Mouse (Mus musculus): ENCODE data around the gene Ppp1r12c. TPM values are rescaled to one million over a fixed set of nuclear protein-coding genes. Genes with fewer than 3 reads are reported as not detected.
"Not testable (repeated sequence)": the region's sequence is repeated elsewhere in the genome, so short reads cannot be mapped to it uniquely, and the experiment has no call there.

The Ppp1r12c gene
- total RNA-seq (2015; ENCODE audit: low replicate concordance) (73.9 and 133 TPM in 2 replicates), total RNA-seq (2017; ENCODE audit: low replicate concordance) (123 and 130 TPM in 2 replicates)

GRCm38 (mm10) chr7:4501558-4502397, at the start of gene Ppp1r12c:
Ppp1r12c (minus strand) TSS chr7:4501680.
- ATAC-seq (replicated peaks; ENCODE audit: low FRiP score, poor library complexity, severe bottlenecking): peak; percentile 91

- ATAC-seq (replicated peaks; ENCODE audit: low FRiP score, poor library complexity, severe bottlenecking): no peak
These were observed 45.8 kb upstream of the Ppp1r12c start, which contains the start of gene Syt5 for GRCm38 (mm10) chr7:4547221-4547641. Syt5 (minus strand) TSS chr7:4547541.

GRCm38 (mm10) chr7:4546591-4547131, 45.2 kb upstream of the Ppp1r12c start:
- no peak for ATAC-seq (replicated peaks; ENCODE audit: low FRiP score, poor library complexity, severe bottlenecking)

GRCm38 (mm10) chr7:4546050-4546449, 44.6 kb upstream of the Ppp1r12c start:
- ATAC-seq (replicated peaks; ENCODE audit: low FRiP score, poor library complexity, severe bottlenecking): no peak

GRCm38 (mm10) chr7:4542013-4542412, 40.5 kb upstream of the Ppp1r12c start:
- ATAC-seq (replicated peaks; ENCODE audit: low FRiP score, poor library complexity, severe bottlenecking): no peak

DNA sequence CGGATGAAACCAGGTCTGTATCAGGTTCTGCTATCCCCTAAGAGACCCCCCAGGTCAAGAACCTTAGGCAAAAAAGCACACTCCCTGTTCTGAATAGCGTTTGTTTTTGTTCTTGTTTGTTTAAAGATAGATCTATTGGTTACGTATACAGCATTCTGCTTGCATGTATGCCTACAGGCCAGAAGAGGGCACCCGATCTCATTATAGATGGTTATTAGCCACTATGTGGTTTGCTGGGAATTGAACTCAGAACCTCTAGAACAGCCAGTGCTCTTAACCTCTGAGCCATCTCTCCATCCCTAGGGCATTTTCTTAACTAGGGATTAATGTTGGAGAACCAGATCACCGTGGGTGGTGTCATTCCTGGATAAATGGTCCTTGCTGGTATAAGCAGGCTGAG, 39.9 kb upstream of the Ppp1r12c start:
- no peak for ATAC-seq (replicated peaks; ENCODE audit: low FRiP score, poor library complexity, severe bottlenecking)

DNA sequence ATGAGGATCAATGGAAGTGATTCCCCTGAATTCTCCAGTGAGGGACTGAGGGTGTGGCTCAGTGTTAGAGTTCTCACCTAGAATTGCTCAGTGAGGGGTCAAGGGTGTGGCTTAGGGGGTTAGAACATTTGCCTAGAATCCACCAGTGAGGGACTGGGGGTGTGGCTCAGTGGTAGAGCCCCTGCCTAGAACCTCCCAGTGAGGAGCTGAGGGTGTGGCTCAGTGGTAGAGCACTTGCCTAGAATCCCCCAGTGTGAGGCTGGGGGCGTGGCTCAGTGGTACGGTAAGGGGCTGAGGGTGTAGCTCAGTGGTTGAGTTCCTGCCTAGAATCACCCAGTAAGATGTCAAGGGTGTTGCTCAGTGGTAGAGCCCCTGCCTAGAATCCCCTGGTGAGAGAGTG, 37.5 kb upstream of the Ppp1r12c start:
- ATAC-seq (replicated peaks; ENCODE audit: low FRiP score, poor library complexity, severe bottlenecking): no peak

DNA sequence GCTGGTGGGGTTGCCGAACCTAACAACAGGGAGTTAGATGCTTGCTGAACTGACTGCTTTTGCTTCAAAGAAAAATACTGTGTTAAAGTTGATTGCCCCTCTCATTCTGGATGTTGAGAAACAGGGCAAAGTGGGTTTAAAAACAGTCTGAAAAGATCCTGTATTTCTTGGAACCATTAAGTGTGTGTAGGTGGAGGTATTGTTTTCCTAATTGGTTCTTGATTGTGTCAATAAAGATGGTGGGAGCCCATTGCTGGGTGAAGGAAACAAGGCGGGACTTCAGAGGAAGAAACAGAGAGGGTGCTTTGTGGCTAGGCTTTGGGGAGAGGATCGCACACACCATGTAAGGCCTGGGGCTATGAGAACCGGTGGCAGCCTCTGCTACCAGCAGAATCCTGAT, 35.7 kb upstream of the Ppp1r12c start:
- ATAC-seq (replicated peaks; ENCODE audit: low FRiP score, poor library complexity, severe bottlenecking): no peak

GRCm38 (mm10) chr7:4536369-4536768, 34.9 kb upstream of the Ppp1r12c start:
- ATAC-seq (replicated peaks; ENCODE audit: low FRiP score, poor library complexity, severe bottlenecking): no peak

- ATAC-seq (replicated peaks; ENCODE audit: low FRiP score, poor library complexity, severe bottlenecking): no peak; the same call in 1 of the 2 replicates
These were observed 30.7 kb upstream of the Ppp1r12c start, which contains the start of gene Dnaaf3 for GRCm38 (mm10) chr7:4532005-4532729. Dnaaf3 (minus strand) TSS chr7:4532453.

DNA sequence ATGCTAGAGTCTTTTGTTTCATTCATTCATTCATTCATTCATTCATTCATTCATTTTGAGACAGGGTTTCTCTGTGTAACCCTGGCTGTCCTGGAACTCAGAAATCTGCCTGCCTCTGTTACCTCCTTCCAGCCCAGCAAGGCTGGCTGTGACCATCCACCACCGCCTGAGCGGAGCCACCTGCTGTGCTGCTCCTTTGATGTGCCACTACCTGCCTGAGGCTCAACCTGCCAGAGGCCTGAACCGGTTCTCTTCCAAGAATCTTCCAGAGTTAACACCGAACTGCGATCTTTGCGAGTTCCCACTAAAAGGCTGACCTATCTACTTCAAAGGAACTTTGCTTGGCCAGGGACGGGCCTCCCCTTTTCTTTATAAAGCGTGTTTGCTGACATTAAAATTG, 28.7 kb upstream of the Ppp1r12c start:
- not testable (repeated sequence) for ATAC-seq (replicated peaks; ENCODE audit: low FRiP score, poor library complexity, severe bottlenecking)

DNA sequence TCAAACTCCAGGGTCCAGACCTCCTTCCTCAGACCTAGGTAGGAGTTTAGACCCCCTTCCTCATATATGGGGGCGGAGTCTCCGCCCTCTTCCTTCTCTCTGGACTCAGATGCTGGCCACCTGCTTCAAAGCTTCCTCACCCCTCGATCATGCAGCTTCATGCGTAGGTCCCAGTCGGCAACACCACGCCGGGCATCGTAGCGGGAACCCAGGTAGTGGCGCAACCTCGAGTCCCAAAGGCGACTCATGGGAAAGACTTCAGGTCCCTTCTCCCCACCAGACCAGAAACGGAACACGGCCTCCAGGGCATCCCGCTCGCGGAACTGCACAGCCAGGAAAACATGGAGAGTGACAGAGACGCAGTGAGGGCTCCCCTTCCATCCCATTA, 25.8 kb upstream of the Ppp1r12c start:
- no peak for ATAC-seq (replicated peaks; ENCODE audit: low FRiP score, poor library complexity, severe bottlenecking)

- peak; percentile 85 for ATAC-seq (replicated peaks; ENCODE audit: low FRiP score, poor library complexity, severe bottlenecking)
These were observed 25.1 kb upstream of the Ppp1r12c start for GRCm38 (mm10) chr7:4526341-4527301.

- 0 out of 2 replicates have a peak, but pooled peaks have one; percentile 51 for ATAC-seq (replicated peaks; ENCODE audit: low FRiP score, poor library complexity, severe bottlenecking)
These were observed 22.9 kb upstream of the Ppp1r12c start, which contains the start of gene Tnni3 for GRCm38 (mm10) chr7:4524212-4524922. Tnni3 (minus strand) TSS chr7:4524229.

- no peak for ATAC-seq (replicated peaks; ENCODE audit: low FRiP score, poor library complexity, severe bottlenecking)
These were observed 22.0 kb upstream of the Ppp1r12c start for GRCm38 (mm10) chr7:4523205-4524130.

DNA sequence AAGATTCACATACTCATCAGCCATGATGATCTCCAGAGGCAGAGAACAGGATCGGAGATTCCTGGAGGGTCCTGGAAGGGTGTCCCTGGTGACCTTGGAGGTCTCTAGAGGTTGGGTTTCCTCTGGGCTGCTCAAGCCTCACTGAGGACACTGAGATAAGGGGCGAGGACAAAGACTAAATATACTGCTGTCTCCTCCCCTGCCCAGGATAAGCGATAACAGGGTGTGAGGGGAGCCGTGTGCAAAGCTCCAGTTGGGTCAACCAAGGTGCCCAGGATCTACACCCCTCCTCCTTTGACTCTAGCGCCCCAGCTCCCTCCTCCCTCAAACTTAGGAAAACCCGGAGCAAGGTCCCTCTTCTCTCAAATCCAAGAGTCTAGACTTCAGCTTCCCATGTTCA, 20.8 kb upstream of the Ppp1r12c start:
- ATAC-seq (replicated peaks; ENCODE audit: low FRiP score, poor library complexity, severe bottlenecking): no peak

GRCm38 (mm10) chr7:4521231-4522003, 19.9 kb upstream of the Ppp1r12c start:
- no peak for ATAC-seq (replicated peaks; ENCODE audit: low FRiP score, poor library complexity, severe bottlenecking)

Data from erythroid progenitor cell, adult 5-6 weeks (primary cell).